Mouse (Mus musculus) lung, embryonic 15.5 days (tissue): Measurements from ENCODE around the gene Sema4b. TPM values are rescaled to one million over a fixed set of nuclear protein-coding genes. Genes with fewer than 3 reads are reported as not detected.

ENCODE experiments used
- ATAC-seq: fragments of 200-750 bp; cut with Nextera tagmentation; 2 replicates; pipeline ENCODE4 v1.8.0; 2017; ENCODE audit warnings: moderate number of reproducible peaks, borderline replicate concordance; ENCODE audit not compliant: low FRiP score, low TSS enrichment; ENCODE audit errors: extremely low read depth
- H3K27ac ChIP-seq: fragments of 300-500 bp; sonication (generic); 2 replicates; pipeline ENCODE4 v1.5.1; 2015; ENCODE audit warnings: moderate library complexity, mild to moderate bottlenecking, inconsistent platforms
- H3K27me3 ChIP-seq: fragments of 300-500 bp; sonication (generic); 2 replicates; pipeline ENCODE4 v1.6.1; 2015; ENCODE audit warnings: inconsistent platforms
- H3K36me3 ChIP-seq: fragments of 300-500 bp; sonication (generic); 2 replicates; pipeline ENCODE4 v1.6.1; 2015; ENCODE audit warnings: inconsistent platforms
- H3K4me1 ChIP-seq: fragments of 300-500 bp; sonication (generic); 2 replicates; pipeline ENCODE4 v1.6.1; 2015; ENCODE audit warnings: inconsistent platforms
- H3K4me2 ChIP-seq: fragments of 300-500 bp; sonication (generic); 2 replicates; pipeline ENCODE4 v1.6.1; 2015; ENCODE audit warnings: inconsistent platforms, mild to moderate bottlenecking, moderate library complexity
- H3K4me3 ChIP-seq: fragments of 300-500 bp; sonication (generic); 2 replicates; pipeline ENCODE4 v1.5.1; 2015; ENCODE audit warnings: mild to moderate bottlenecking, inconsistent platforms
- H3K9ac ChIP-seq: fragments of 300-500 bp; sonication (generic); 2 replicates; pipeline ENCODE4 v1.6.1; 2015; ENCODE audit warnings: inconsistent platforms
- H3K9me3 ChIP-seq: fragments of 300-500 bp; sonication (generic); 2 replicates; pipeline ENCODE4 v1.6.1; 2016; ENCODE audit warnings: inconsistent platforms
- WGBS: fragments of 180-500 bp; shearing (Covaris S2); methylation state at CpG from one replicate; pipeline ENCODE4 v1.1.7; 2015; 5-methylcytosine and 5-hydroxymethylcytosine counted together
- polyA plus RNA-seq: library from polyadenylated mRNA; unstranded; fragments of >200 nt; fragmentation: Nextera tagmentation; extraction: Ambion mirVana; gene quantifications from 2 replicates; pipeline ENCODE4 v1.2.1, GENCODE M21; 2015

The Sema4b gene
- polyA plus RNA-seq, 1 experiment from 2014 or later, result 14.9 TPM

DNA sequence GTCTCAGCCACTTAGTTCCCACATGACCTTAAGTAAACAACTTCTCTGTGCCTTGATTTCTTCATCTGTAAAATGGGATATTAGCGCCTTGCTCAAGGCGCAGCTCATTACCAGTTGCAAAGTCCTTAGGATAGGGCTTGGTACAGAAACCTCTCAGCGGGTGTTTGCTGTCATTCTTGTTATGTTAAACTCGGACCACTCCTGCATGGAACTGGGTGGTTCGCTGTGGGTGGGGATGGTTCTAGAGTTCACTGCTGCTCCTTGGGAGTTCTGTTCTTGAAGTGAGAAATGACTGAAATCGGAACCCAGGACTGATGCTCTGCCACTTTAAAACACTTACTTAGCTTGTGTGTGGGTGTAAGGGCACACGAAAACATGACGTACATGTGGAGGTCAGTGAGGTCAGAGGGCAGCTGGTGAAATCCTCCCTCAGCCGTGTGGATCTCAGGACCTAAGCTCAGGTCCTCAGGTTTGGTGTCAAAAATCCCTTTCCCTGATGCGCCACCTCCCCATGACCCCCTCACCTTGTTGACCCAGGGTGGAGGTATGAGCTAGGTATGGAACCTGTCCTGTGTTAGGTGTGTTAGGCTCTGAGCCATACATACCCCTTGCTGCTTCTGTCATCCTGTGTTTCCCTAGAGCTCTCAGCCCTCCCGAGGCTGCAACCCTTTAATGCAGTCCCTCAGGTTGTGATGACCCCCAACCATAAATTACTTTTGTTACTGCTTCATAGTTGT lies 13.4 kb downstream of the Sema4b start:
- Histone ChIP-seq H3K27ac (no peak overlapping the region), H3K4me3 (peak overlapping the region; percentile 55; the same call in 1 of the 2 replicates), H3K4me2 (peak overlapping the region; percentile 66), H3K9ac (no peak overlapping the region; the same call in 1 of the 2 replicates), H3K27me3 (no peaks in the 10 kb centered on the region), H3K4me1 (peaks cover 37% of the 10 kb centered on the region), H3K36me3 (no peaks in the 10 kb centered on the region), H3K9me3 (no peaks in the 10 kb centered on the region)
- 72% methylated on average over 11 of the region's 11 CpGs for WGBS
- ATAC-seq, result no peak

DNA sequence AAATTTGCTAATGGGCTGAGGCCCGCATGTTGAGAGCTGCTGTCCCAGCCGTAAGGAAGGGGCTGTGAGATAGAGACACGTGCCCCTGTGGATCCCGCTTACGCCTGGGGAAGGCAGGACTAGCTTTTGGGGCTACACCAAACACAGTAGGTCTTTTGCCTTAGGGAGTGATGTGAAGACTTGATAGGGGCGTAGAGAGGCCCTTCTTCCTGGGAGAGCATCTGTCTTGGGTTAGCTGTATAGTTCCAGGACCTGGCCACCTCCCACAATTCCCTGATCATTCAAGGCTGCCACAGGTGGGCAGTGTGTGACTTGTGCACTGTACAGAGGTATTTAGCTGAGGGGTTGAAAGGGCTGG lies 13.9 kb downstream of the Sema4b start:
- Histone ChIP-seq H3K4me3 (no peak overlapping the region), H3K36me3 (no peaks in the 10 kb centered on the region), H3K4me2 (no peak overlapping the region), H3K4me1 (peaks cover 37% of the 10 kb centered on the region), H3K9ac (no peak overlapping the region), H3K27ac (no peak overlapping the region), H3K9me3 (no peaks in the 10 kb centered on the region), H3K27me3 (no peaks in the 10 kb centered on the region)
- WGBS, result 89% methylated on average over 6 of the region's 6 CpGs
- ATAC-seq, result no peak

DNA sequence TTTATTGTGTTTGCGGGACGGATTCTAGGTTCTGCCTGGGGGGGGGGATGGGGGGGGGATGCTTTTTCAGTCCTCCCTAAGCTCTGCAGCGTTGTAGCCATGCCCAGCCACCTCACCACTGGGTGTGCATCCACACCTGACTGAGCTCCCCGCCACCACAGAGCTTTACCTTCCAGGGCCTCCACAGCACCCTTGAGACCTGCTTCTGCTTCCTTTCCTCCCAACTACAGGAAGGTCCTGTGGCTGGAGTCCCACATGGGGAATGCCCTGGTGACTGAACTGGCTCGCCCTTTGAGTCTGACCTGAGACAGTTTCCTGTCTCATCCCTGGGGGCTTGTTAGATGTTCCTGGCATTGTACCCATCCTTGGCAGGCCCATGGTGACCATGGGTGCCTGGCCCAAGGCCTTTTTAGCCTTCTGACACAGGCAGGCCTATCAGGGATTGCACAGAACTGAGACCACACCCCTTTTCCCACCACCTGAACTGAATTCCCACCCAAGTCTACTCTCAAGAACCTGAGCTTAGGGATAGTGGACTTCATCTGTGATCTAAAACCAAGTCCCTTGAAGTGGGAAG lies 14.4 kb downstream of the Sema4b start:
- Histone ChIP-seq H3K4me3 (no peak overlapping the region), H3K4me2 (no peak overlapping the region), H3K4me1 (peaks cover 41% of the 10 kb centered on the region), H3K27ac (no peak overlapping the region), H3K9ac (no peak overlapping the region), H3K9me3 (no peaks in the 10 kb centered on the region), H3K27me3 (no peaks in the 10 kb centered on the region), H3K36me3 (no peaks in the 10 kb centered on the region)
- ATAC-seq, result no peak
- WGBS, result 79% methylated on average over 2 of the region's 5 CpGs

DNA sequence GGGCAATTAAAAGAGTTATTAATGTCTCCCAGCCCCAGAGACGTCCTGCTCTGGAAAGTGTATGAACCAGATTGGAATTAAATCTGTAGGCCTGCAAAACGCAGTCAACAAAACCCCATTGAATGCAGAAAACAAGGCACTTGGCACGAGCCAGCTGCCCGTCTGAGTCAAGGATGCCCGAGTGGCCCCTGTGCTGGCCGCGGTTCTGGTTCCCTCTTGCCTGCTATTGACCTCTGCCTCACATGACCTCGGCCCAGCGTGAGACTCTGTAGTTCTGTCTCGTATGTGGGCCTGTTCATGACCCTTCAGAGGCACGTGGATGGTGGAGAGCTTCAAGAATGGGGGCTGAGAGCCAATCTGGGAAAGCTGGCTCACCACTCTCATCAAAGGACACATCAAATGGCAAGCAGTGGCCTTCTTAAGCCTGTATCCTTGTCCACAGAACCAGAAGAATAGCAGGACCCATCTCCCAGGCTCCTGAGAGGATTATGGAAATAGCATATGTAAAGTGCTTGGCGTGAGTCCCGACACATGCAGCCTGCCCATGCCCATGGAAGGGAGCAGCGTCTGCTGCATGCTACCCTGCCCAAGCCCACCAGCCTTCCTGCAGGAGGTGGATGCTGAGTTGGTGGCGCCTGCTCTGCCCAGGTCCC lies 15.4 kb downstream of the Sema4b start:
- H3K9me3 ChIP-seq, result no peaks in the 10 kb centered on the region
- WGBS, result 88% methylated on average over 15 of the region's 15 CpGs
- no peak overlapping the region for H3K4me2 ChIP-seq
- ATAC-seq, result no peak
- H3K27ac ChIP-seq, result no peak overlapping the region
- H3K27me3 ChIP-seq, result no peaks in the 10 kb centered on the region
- no peak overlapping the region for H3K9ac ChIP-seq
- peaks cover 51% of the 10 kb centered on the region for H3K4me1 ChIP-seq
- no peaks in the 10 kb centered on the region for H3K36me3 ChIP-seq
- H3K4me3 ChIP-seq, result no peak overlapping the region

DNA sequence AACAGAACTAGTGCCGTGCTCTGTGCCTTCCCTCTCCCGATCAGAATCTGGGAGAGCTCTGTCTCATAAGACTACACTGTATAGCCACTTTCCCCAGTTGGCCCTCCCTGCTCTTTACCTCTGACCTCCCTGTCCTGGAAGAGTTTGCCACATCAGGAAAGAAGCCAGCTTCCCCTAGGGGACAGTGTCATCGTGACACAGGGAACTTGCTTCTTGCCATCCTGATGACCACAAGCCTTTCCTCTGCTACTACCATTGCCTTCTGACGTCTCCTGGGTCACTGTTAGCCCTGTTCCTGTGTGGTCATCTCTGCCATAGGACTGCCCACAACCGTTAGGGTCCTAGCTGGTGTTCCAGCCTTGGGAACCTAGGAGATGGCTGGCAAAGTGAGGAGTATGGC lies 16.3 kb downstream of the Sema4b start:
- no peaks in the 10 kb centered on the region for H3K9me3 ChIP-seq
- ATAC-seq, result no peak
- no peaks in the 10 kb centered on the region for H3K36me3 ChIP-seq
- WGBS, result 80% methylated on average over 5 of the region's 5 CpGs
- no peaks in the 10 kb centered on the region for H3K27me3 ChIP-seq
- H3K4me2 ChIP-seq, result no peak overlapping the region
- no peak overlapping the region for H3K9ac ChIP-seq
- peaks cover 54% of the 10 kb centered on the region for H3K4me1 ChIP-seq
- no peak overlapping the region for H3K27ac ChIP-seq
- H3K4me3 ChIP-seq, result no peak overlapping the region

DNA sequence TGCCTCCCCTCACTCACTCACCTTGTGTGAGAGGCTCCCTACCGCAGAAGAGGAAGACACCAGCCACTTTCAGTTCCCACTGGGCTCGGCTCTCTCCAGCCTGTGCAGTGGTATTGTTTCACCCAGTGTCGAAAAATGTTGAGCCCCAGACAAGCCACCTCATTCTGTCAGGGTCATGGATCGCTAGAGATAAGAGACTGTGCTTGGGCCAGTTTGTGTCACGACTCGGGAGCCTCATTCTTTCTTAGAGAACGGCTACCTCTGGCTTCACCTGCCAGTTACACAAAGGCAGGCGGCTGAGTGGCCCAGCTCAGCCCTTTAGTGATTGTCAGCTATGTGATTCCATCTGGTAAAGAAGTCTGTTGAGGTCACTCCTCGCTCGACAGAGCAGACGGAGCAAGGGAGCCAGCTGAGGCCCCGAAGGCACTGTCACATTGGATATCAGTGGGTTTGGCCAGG lies 17.0 kb downstream of the Sema4b start:
- Histone ChIP-seq H3K27ac (no peak overlapping the region), H3K36me3 (no peaks in the 10 kb centered on the region), H3K4me1 (peaks cover 61% of the 10 kb centered on the region), H3K27me3 (no peaks in the 10 kb centered on the region), H3K4me2 (no peak overlapping the region), H3K9me3 (no peaks in the 10 kb centered on the region), H3K4me3 (no peak overlapping the region), H3K9ac (0 out of 2 replicates have a peak overlapping the region, but pooled peaks have one; percentile 5)
- 51% methylated on average over 12 of the region's 12 CpGs for WGBS
- no peak for ATAC-seq

DNA sequence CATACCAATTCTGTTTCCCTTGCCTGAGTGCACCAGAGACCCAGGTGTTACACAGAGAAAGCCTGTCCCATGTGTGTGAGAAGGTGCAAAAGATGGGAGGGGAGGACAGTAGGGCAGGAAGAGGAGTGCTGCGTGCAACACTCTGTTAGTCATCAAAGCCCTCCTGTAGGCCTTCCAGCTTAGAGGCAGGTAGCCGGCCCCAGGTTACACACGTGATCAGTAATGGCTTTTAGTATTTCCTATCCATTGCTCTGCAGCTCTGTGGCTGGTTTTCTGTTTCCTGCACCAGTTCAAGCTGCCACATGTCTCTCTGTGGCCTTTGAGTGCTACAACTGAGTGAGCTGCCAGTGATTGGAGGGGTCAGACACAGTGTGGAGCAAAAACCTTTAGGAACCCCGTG lies 17.7 kb downstream of the Sema4b start:
- no peak overlapping the region for H3K9ac ChIP-seq
- H3K36me3 ChIP-seq, result no peaks in the 10 kb centered on the region
- H3K4me3 ChIP-seq, result no peak overlapping the region
- no peaks in the 10 kb centered on the region for H3K27me3 ChIP-seq
- H3K4me2 ChIP-seq, result no peak overlapping the region
- peaks cover 61% of the 10 kb centered on the region for H3K4me1 ChIP-seq
- H3K9me3 ChIP-seq, result no peaks in the 10 kb centered on the region
- 83% methylated on average over 4 of the region's 4 CpGs for WGBS
- H3K27ac ChIP-seq, result no peak overlapping the region
- no peak for ATAC-seq

DNA sequence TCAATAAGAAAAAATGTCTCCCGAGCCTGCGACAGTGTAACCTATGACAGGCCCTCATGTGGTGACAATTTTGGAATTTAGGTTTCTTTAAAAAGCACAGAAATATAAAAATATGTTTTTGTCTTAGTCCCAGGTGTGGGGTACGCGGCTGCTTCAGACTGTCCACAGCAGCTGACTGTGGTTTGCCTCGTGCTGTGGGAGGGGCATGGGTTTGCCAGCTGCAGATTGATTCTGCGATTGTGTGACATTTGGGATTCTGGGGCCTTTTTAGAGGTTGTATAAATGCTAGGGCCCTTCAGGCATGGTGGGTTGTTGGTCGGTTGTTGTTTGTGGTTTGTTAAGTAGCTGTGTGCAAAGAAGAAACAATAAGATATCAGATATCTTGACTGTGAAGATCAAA lies 18.3 kb downstream of the Sema4b start:
- no peak overlapping the region for H3K27ac ChIP-seq
- H3K4me3 ChIP-seq, result no peak overlapping the region
- peaks cover 61% of the 10 kb centered on the region for H3K4me1 ChIP-seq
- no peaks in the 10 kb centered on the region for H3K27me3 ChIP-seq
- no peaks in the 10 kb centered on the region for H3K9me3 ChIP-seq
- WGBS, result 78% methylated on average over 7 of the region's 7 CpGs
- no peaks in the 10 kb centered on the region for H3K36me3 ChIP-seq
- no peak overlapping the region for H3K9ac ChIP-seq
- H3K4me2 ChIP-seq, result no peak overlapping the region
- no peak for ATAC-seq

DNA sequence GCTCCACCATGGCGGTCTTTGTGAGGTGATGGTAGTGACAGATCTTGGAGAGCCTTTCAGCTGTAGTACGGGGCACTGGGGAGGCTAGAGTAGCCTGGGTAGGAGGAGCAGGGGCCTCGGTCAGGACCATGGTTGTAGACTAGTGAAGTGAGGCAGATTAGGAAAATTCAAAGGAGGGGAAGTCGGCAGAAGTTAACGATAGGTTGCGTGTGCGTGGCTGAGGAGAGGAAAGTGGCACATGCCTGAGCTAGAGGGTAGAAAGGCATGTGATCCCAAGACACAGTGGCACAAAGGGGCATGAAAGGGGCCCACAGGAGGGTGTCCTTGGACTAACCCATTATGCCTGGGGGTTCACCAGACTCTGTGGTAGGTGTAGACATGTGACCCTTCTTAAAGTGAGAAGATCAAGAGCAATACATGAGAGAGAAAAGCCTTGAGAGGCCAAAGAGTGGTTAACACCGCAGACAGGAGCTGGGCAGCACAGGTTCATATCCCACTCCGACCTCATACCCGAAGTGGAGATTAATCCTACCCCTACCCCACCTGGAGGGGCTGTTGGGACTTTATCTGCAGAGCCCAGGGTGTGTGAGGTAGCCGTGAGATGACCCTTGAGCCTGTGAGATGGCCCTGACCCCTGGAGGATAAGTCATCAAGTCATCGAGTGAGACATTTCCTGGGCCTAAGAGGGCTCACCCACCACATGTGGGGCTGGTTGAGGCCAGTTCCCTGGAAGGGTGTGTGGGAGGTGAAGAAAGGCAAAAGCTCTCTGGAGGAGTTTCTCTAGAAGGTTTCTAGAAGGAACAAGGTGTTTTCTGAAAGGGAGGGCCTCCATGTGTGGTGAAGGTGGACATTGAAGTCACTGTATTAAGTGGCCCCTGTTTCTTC lies 19.3 kb downstream of the Sema4b start:
- Histone ChIP-seq H3K27me3 (no peaks in the 10 kb centered on the region), H3K4me1 (peaks cover 56% of the 10 kb centered on the region)

DNA sequence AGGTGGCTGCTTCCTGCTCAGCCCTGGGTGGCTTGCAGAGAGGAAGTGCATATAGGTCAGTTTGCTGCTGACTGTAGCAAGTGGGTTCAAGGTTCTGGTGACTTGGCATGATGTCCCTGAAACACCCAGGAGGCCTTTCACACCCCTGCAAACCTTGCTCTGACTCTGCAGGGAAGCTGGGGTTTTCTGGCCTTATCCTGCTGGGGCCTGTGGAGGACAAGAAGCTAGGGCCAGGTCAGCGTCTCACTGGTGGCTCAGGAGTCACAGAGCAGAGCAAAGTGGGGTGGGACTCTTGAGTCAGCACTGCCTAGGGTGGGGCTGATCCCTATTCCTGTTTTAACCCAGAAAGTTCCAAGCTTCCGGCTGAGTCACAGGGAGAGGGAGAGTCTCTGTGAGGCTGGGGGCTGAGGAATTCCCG lies 20.7 kb downstream of the Sema4b start:
- Histone ChIP-seq H3K27me3 (no peaks in the 10 kb centered on the region), H3K27ac (peak overlapping the region; percentile 90), H3K9me3 (no peaks in the 10 kb centered on the region), H3K4me3 (no peak overlapping the region), H3K4me2 (peak overlapping the region; percentile 32; the same call in 1 of the 2 replicates), H3K9ac (0 out of 2 replicates have a peak overlapping the region, but pooled peaks have one; percentile 3), H3K4me1 (peaks cover 54% of the 10 kb centered on the region), H3K36me3 (no peaks in the 10 kb centered on the region)
- 35% methylated on average over 3 of the region's 3 CpGs for WGBS
- no peak for ATAC-seq

More for the DNA sequence above, 19.3 kb downstream of the Sema4b start:
- H3K9me3 ChIP-seq, result no peaks in the 10 kb centered on the region
- H3K4me2 ChIP-seq, result no peak overlapping the region
- no peak for ATAC-seq
- H3K9ac ChIP-seq, result no peak overlapping the region
- 81% methylated on average over 12 of the region's 12 CpGs for WGBS
- no peak overlapping the region for H3K27ac ChIP-seq
- no peaks in the 10 kb centered on the region for H3K36me3 ChIP-seq
- H3K4me3 ChIP-seq, result no peak overlapping the region

DNA sequence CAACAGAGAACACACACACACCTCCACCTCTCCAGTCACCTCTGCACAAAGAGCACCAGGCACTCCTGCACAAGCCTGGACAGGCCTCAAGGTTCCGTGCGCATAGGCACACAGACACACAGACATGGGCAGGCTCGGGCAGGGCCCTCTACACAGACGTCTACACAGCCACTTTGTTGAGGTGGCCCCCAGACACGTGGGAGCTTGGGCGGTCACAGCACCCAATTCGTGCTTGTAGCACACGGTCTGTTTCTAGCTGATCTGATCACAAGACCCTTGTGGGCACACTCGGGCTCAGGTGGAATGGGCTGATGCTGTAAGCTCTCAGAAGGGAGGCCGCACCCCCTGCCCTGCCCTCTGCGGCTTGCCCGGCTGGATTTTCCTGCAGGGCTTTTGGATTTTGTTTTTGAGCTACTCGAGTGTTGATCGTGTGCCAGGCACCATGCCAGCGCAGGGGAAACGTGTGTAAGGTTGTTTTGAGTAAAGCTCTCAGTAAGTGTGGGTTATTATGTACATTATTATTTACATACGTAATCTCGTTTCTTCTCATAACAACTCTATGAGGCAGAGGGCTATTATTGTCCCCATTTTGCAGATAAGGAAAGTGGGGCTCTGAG lies 21.5 kb downstream of the Sema4b start:
- Histone ChIP-seq H3K4me3 (no peak overlapping the region), H3K27me3 (no peaks in the 10 kb centered on the region), H3K9ac (no peak overlapping the region), H3K36me3 (no peaks in the 10 kb centered on the region), H3K9me3 (no peaks in the 10 kb centered on the region), H3K27ac (peak overlapping the region; percentile 90), H3K4me2 (peak overlapping the region; percentile 37), H3K4me1 (peaks cover 53% of the 10 kb centered on the region)
- 57% methylated on average over 18 of the region's 18 CpGs for WGBS
- ATAC-seq, result peak; percentile 64
